Mouse (Mus musculus): ENCODE results near the gene Lefty2.

Gene Lefty2

DNA sequence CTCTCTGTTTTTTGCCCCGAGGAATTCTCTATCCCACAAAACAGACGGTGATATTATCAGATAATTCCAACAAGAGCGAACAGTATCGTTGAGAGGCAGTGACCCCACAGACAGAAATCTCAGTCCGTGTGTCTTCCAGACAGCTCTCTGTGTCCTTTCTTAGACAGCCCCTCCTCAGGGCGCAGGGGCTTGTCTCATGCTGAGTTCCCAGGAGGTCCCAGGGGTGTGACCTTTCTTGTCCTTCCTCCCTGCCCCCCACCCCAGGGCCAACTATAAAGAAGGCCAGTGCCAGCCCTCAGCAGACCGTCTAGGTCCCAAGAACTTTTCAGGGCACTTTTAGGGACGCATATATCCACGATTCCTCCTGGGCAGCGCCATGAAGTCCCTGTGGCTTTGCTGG, at the start of gene Lefty2:
TSS of gene Lefty2 (plus strand) at position 301 of the 400 bp plus-strand sequence.
- 76% methylated on average over 10 of the region's 10 CpGs for WGBS

DNA sequence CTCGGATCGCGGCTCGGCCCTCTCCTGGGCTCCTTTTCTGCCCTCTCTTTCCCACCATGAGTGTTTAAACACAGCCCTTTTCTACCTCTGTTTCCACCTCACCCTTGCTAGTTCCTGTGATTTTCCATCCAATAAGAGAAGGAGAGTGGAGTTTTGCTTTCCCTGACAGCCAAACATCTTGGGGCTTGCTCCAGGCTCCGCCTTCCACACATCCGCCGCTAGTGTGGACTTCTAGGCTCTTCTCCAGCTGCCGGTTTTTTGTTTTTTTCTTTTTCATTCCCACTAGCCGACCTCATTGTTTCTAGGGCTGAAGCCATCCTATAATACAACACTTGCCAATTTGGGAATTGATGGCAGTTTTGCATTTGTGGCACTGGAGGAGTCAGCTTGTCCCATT, 44.8 kb upstream of the Lefty2 start:
- 2% methylated on average over 9 of the region's 9 CpGs for WGBS

DNA sequence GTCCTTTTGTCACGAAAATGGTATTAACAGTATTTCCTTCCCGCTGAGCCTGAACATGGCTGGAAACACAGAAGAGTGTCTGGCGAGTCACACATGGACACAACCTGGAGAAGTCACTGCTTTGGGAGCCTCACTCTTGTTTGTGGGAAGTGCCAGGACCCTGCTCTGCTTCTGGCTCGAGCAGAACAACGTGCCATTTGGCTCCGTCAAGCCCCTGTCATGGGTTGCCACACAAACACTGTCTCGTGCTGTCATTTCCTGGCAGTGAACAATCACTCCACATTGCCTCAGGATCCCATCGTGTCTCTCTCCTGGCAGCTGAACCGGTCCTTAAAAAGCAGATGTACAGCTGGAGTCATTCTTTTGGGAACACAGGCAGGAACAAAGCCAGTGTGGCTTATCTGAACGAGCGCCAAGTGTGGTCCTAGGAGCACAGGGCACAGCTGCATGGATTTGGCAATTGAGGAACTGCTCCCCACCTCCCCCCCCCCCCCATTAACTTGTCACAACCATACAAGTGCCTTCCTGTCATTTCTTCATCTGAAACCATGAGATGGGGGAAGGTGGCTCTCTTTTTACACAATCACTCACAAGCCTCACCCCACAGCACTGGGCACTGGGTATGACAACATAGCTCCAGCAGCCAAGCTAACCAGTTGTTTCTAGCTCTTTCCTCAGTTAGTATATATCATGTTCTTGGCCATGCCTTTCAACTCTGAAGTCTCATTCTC, 44.2 kb upstream of the Lefty2 start:
- WGBS = 7% methylated on average over 11 of the region's 11 CpGs

DNA sequence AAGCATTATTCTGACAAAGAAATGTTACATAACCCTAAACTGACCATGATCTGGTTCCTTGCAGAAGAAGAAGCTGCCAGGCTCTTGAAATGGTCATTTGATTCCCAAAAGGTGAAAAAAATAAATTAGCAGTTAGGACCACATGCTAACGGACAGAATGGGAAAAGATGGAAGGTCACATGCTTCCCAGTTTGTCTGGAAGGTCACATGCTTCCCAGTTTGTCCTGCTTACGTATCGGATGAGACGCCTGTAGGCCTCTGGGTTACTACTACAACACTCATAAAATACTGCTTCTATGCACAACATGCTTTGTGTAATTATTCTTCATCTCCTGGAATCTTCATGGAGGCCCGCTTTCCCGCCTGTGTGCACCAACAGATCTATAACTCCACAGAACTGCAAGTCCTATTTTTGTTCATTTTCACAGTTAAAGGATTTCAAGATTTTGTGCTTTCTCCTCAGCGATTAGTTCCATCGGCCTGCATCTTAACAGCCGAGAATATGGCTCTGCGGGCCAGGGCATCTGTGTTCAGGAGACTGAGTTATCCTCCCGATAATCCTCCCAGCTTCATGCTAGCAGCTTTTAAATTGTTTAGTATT, 43.1 kb upstream of the Lefty2 start:
- WGBS = 19% methylated on average over 11 of the region's 11 CpGs

DNA sequence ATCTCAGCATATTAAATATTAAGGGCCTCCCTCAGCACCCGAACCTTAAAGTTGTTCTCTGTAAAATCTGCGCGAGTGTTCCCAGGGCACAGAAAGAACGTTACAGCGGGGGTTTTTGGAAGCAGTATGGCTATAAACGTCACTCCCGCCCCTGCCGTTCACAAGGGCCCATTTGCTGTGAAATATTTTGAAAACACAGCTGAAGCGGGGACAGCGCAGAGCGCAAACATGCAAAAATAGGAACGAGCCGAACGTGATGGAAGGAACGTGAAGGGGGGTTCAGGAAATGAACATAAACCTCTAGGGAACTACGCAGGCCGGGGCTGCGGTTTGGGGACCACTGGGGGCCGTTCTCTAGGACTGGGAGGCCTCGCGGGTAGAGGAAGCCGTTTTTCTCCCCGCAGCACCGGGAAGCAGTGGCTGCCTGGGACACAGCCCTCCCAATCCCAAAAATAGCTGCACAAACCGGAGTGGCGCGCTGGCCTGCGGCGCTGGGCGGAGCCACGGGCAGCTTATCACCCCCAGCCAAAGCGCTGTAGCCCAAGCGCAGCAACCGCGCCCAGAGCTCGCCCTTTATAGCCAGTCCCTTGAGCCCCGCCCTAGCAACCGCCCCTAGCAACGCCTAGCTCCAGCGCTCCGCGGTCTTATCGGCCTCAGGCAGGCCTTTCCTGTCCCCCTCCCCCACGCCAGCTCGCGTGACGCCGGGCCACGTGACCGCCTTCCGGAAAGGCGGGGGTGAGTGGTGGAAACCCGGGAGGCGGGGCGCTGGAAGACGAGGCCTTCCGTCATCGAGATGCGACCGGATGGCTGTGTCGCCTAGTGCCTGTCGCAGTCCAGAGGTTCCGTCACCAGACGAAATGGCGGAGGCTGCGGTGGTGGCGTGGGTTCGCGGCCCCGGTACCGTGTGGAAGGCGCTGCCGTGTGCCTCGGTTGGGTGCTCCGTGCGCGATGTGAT, 42.3 kb upstream of the Lefty2 start, which contains the start of gene Sde2:
TSS of gene Sde2 (plus strand) at position 812 of the 955 bp plus-strand sequence.
- WGBS = under 1% methylated on average over 77 of the region's 77 CpGs

DNA sequence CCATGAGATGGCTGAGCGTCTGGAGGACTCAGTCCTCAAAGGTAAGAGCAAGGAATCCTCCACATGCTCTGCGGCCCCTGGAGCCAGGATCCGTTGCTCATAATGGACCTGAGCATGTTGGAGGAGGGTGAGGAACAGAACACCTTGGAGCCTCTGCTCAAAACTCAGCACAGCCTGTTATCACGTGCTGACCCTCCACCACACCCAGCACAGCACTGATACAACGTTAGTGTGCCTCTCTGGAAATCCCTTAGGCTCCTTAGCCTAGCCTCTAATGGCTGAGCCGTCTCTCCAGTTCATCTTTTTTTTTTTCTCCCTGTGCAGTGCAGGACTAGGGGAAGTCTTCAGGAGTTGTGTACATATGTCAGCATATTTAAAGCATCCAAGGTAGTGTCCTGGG, 32.9 kb upstream of the Lefty2 start:
- 89% methylated on average over 6 of the region's 6 CpGs for WGBS

DNA sequence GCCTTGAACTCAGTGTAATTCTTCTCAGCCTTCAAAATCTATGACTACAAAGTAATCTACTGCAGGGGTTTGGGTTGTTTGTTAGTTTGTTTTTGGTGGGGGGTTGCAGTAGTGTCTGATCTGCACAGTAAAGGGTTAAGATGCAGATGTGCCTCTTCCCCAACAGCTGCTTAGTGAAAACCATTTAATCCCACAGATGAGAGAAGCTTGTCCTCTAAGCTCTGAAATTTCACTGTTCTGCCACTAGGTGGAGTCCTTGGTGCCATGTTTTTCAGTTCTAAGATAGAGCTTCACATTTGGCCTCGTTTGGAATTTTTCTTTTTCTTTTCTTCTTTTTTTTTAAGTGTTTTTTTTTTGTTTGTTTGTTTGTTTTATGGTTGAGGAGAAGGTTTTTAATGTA, 29.3 kb upstream of the Lefty2 start:
- WGBS = 0% methylated on average over 1 of the region's 1 CpGs

DNA sequence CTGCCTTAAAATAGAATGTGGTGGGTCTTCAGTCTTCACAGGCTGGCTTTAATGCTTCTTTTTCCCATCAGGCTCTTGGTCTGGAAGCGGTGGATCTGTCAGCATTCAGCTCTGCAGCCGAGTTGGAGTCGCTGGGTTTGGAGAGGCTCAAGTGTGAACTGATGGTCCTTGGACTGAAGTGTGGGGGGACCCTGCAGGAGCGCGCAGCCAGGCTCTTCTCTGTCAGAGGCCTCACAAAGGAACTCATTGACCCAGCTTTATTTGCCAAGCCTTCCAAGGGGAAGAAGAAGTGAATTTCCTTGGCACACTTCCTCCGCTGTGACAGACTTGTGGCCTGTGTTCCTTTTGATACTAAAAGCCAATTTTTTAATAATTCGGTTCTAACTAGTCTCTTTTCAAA, 26.9 kb upstream of the Lefty2 start:
- WGBS = 66% methylated on average over 7 of the region's 7 CpGs

DNA sequence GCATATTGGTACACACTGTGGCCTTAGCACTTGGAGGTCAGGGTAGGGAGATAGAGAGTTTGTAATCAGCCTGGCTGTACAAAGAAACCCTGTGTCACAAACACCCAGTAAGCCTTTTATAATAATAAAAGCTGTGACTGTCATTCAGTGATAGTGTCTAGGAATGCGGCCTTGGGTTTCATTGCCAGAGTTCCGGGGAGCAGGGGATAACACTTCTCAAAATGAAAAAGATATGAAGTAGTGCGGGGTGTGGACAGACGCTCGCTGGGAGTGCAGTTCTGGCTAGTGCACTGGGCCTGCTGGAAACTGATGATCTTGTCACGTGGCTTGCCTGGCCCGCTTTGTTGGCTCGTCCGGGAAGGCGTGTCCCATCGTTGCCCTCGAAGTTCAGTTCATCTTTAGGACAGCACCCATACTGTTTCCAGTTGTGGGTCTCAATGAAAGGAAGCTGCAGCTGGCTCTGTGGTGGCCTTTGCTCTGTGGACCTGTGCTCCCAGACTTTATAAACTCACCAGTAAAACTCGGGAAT, 22.7 kb upstream of the Lefty2 start:
- 70% methylated on average over 13 of the region's 13 CpGs for WGBS

DNA sequence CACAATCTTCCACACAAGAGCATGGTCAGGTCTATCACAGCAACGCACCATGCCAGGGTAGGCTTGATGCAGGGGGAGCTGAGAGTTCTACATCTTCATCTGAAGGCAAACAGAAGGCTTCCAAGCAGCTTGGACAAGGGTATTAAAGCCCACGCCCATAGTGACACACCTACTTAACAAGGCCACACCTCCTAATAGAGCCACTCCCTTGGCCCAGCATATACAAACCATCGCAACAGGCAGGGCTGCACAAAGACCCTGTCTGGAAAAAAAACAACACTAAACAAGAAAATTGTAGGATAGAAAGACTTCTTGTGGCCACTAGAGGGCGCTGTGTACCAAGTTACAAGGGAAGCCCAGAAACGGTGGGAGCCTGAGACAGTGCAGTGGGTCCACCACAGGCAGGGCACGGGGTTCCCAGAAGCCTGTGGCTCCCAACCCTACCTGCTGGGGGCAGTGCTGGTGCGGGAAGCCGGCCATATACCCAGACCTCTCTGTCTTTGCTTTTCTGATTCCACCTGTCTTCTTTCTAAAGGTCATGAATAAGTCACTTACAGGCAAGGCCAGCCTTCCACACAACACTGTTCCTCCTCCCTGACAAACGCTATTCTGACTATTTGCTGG, 18.9 kb upstream of the Lefty2 start:
- 26% methylated on average over 9 of the region's 9 CpGs for WGBS

DNA sequence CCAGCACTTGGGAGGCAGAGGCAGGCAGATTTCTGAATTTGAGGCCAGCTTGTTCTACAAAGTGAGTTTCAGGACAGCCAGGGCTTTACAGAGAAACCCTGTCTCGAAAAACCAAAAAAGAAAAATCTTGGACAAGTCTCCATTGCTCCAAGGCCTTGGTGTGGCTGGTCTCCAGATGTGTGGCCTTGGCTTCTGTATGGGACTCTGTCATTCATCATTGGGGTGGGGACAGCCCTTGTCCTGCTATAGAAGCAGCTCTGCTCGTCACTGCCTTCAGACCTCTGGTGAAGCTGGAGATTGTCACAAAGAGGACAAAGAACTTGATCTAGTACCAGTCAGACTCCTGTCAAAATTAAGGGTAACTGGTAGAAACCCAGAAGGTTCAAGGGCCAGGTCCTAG, 18.3 kb upstream of the Lefty2 start:
- 90% methylated on average over 2 of the region's 2 CpGs for WGBS

DNA sequence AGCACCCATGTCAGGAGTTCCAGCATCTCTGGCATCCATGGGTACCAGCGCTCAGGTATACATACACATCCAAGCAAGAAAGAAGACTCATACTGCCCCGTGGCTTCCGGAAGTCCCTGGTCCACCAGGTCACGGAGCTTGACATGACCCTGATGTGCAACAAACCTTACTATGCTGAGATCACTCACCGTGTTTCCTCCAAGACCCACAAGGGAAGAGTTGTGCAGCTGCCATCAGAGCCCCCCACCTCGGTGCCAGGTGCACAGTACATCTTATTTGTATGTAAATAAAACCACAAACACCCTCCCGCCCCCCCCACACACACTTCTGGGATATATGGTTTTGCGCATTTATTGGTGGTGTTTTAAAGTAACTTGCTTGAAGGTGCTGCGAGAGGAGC, 17.8 kb upstream of the Lefty2 start:
- WGBS = 94% methylated on average over 9 of the region's 9 CpGs

DNA sequence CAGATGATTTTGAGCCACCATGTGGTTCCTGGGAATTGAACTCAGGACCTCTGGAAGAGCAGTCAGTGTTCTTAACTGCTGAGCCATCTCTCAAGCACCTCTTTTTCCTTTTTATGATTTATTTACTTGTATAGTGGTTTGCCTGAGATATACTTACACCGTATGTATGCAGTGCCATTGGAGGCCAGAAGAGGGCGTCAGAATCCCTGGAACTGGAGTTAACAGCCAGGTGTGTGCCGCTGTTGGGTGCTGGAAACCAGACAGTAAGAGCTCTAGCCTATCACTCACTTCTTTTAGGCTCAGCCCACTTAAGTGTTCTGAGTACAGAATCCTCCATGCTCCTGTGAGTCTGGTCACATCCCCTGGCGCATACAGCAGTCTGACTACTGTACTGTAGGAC, 15.4 kb upstream of the Lefty2 start:
- 75% methylated on average over 4 of the region's 4 CpGs for WGBS

DNA sequence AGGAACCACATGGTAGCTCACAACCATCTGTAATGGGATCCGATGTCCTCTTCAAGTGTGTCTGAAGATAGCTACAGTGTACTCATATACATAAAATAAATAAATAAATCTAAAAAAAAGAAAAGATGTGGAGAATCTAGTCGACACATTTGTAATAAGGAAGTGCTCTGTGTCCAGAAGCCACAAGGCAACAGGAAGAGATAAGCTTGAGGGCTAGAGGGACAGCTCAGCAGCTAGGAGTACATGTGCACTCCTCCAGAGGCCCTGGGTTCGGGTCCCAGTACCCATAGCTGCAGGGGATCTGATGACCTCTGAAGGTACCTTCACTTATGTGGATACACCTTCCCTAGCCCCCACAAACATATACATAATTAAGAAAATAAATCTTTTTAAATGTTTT, 11.1 kb upstream of the Lefty2 start:
- 66% methylated on average over 3 of the region's 3 CpGs for WGBS

DNA sequence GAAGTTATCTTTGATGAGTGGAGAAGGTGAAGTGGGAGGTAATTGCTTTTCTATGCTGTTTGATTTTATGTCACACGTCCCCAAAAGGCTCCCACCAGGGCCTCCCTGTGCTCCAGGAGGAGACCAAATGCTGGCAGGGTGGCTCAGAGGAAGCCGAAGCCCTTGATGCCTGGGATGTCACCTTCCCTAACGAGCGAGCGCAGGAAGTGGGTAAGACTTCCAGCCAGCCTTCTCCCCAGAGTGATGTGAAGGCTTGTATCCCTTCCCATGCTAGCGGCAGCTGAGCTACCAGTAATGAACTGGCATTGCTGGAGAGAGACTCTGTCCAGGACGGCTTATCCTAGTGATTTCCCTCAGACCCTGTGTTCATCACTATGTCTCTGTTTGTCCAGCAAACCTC, 9.2 kb upstream of the Lefty2 start:
- WGBS = 80% methylated on average over 7 of the region's 7 CpGs

DNA sequence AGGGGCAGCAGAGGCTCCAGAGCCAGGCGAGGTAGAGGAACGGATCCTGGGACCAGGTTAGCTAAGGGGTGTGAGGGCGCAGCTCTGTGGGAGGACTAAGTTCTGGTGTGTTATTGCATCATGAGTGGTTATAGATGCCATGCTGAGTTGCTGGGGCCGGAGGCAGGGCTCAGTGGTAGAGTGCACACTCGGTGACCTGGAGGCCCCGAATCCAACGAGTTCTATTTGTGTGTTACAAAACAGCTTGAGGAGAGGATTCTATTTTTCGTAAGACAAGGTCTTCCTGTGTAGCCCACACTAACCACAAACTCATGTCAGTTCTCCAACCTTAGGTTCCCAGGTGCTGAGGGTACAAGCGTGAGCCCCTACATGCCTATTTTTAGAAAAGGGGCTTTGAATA, 8.4 kb upstream of the Lefty2 start:
- 89% methylated on average over 9 of the region's 9 CpGs for WGBS

DNA sequence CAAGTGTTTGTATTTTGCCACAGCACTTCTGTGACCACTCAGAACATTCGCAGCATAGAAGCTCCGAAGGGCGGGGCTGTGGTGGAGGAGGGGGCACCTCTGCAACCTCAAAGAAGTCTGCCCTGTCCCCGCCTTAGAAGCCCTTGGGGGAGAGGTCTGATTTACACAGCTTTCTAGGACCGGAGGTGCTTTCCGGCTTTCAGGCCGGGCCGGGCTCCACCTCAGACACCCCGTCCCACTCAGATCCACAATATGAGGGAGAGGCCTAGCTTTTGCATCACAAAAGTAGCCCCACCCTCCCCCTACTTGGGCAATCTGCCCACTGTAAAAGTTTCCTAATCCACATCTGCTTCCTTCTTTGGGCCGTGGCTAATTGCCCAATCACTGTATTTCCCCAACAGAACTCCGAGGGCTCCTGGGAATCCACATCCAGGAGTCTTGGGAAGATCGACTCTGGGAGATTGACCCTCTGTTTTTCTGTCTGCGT, 4.3 kb upstream of the Lefty2 start:
- 38% methylated on average over 13 of the region's 13 CpGs for WGBS

DNA sequence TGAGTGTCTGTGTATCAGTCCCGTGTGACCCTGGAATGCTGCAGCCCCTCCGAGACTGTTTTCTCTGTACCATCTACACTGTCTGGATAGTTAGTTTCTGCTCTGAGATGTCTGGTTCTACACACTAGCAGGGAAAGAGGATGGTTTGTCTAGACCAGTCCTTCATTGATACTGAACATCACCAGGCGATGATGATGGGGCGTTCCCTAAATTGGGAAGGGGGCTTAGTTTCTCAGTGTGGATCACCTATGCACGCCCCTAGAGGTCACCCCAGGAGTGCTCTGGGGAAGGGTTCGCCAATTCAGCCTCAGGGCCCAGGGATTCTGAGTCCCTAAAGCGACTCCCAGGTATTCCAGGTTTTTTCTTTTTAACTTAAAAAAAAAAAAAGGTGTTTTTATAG, 3.7 kb upstream of the Lefty2 start:
- WGBS = 73% methylated on average over 7 of the region's 7 CpGs

DNA sequence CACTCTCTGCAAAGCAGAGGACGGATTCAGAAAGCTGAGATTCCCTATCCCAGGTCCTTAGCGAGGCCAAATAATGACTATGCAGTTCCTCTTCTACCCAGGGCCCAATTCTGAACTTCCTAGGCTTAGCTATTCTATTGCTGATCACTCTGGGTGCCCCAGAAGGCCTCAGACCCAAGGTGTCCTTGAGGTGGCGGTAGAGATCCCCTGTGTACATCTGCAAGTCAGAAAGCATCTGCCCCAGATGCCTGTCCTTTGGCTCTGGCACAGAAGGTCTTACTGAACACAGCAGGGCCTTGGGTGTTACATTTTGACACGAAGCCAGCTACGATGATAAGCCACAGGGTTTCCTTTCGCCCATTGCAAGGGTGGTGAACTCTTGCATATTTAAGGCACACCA, 3.1 kb upstream of the Lefty2 start:
- 74% methylated on average over 6 of the region's 6 CpGs for WGBS

DNA sequence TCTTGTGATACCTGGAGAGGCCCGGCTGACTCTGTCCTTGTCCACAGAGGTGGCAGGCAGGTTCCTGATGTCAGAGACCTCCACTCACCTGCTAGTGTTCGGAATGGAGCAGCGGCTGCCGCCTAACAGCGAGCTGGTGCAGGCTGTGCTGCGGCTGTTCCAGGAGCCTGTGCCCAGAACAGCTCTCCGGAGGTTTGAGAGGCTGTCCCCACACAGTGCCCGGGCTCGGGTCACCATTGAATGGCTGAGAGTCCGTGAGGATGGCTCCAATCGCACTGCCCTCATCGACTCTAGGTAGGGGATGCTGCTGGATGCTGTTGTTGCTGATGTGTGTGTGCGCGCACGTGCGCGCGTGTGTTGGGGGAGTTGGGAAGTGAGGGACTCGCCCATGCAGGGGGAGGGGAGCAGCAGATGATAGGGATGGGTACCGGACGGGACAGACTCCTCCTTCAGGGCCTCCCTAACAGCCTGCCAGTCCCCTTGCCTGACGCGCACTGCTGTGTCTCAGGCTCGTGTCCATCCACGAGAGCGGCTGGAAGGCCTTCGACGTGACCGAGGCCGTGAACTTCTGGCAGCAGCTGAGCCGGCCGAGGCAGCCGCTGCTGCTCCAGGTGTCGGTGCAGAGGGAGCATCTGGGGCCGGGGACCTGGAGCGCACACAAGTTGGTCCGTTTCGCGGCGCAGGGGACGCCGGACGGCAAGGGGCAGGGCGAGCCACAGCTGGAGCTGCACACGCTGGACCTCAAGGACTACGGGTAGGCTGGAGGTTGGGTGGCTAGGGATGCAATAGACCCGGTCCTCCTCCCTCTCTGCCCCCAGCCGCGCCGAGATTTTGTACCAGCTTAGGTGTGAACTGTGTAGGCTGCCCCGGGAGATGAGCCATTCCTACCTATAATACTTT, 1.4 kb downstream of the Lefty2 start:
- 11% methylated on average over 51 of the region's 51 CpGs for WGBS

DNA sequence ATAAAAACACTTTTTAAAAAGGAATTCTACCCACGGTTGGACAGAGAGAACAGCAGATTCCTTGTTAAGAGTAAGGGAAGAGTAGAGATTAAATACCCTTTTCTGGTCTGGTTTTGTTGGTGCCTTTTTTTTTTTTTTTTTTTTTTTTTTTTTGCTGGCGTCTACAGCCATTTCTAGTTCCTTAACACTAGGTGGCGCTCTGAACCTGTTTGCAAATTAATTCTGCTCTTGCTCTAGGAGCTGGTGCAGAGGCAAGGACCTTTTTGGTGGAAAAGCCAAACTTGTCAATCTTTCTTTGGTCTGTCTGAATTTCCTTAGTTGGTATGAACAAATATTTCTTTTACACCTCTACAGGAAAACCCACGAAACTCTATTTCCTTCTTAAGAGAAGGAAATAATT, 8.2 kb downstream of the Lefty2 start:
- 2% methylated on average over 4 of the region's 4 CpGs for WGBS
